Mouse (Mus musculus): Measurements from ENCODE around the gene Cyp2d11. TPM values are rescaled to one million over a fixed set of nuclear protein-coding genes. Genes with fewer than 3 reads are reported as not detected.
A peak's percentile ranks its signal among the peaks of the same experiment; 100 is the strongest.

The Cyp2d11 gene
- polyA plus RNA-seq, 1 experiment from 2014 or later: not detected

- Histone ChIP-seq H3K36me3 (no peaks in the 10 kb centered on the region), H3K4me2 (peak within 1 kb of the TSS; percentile 68), H3K9ac (replicated peaks) (peak within 1 kb of the TSS; percentile 56), H3K27ac (peak within 1 kb of the TSS; percentile 64), H3K9me3 (no peaks in the 10 kb centered on the region), H3K4me3 (replicated peaks) (peak within 1 kb of the TSS; percentile 49), H3K27me3 (no peaks in the 10 kb centered on the region; the same call in 1 of the 2 replicates), H3K4me1 (replicated peaks) (peaks cover 18% of the 10 kb centered on the region)
- WGBS: 1% methylated on average over 17 of the region's 24 CpGs
- peak; percentile 82 for ATAC-seq (ENCODE audit: insufficient number of reproducible peaks, insufficient read depth, low FRiP score, low TSS enrichment, low read depth)
Observed at GRCm38 (mm10) chr15:82379871-82380713, 13.7 kb downstream of the Cyp2d11 start, which contains the start of gene Cyp2d22. Gene Cyp2d22, minus strand, starts transcription at chr15:82380260.

- peak overlapping the region; percentile 49 for H3K4me3 ChIP-seq (replicated peaks)
- WGBS: 25% methylated on average over 7 of the region's 7 CpGs
Observed at GRCm38 (mm10) chr15:82379511-82379870, 14.3 kb downstream of the Cyp2d11 start.

GRCm38 (mm10) chr15:82378261-82379180 is 15.3 kb downstream of the Cyp2d11 start:
- ATAC-seq (ENCODE audit: insufficient number of reproducible peaks, insufficient read depth, low FRiP score, low TSS enrichment, low read depth): no peak
- H3K9me3 ChIP-seq: no peaks in the 10 kb centered on the region
- no peaks in the 10 kb centered on the region for H3K36me3 ChIP-seq
- H3K9ac ChIP-seq (replicated peaks): no peak overlapping the region
- H3K4me1 ChIP-seq (replicated peaks): peaks cover 18% of the 10 kb centered on the region
- no peaks in the 10 kb centered on the region; the same call in 1 of the 2 replicates for H3K27me3 ChIP-seq
- no peak overlapping the region for H3K4me2 ChIP-seq
- WGBS: 58% methylated on average over 15 of the region's 15 CpGs
- H3K4me3 ChIP-seq (replicated peaks): no peak overlapping the region
- no peak overlapping the region for H3K27ac ChIP-seq

More at GRCm38 (mm10) chr15:82379511-82379870, 14.3 kb downstream of the Cyp2d11 start:
- Histone ChIP-seq H3K27me3 (no peaks in the 10 kb centered on the region; the same call in 1 of the 2 replicates), H3K27ac (peak overlapping the region; percentile 64), H3K9me3 (no peaks in the 10 kb centered on the region), H3K36me3 (no peaks in the 10 kb centered on the region), H3K4me2 (peak overlapping the region; percentile 68), H3K9ac (replicated peaks) (peak overlapping the region; percentile 56), H3K4me1 (replicated peaks) (peaks cover 18% of the 10 kb centered on the region)
- peak; percentile 60; the same call in 1 of the 2 replicates for ATAC-seq (ENCODE audit: insufficient number of reproducible peaks, insufficient read depth, low FRiP score, low TSS enrichment, low read depth)

- no peak for ATAC-seq (ENCODE audit: insufficient number of reproducible peaks, insufficient read depth, low FRiP score, low TSS enrichment, low read depth)
- peaks cover 18% of the 10 kb centered on the region for H3K4me1 ChIP-seq (replicated peaks)
- 71% methylated on average over 5 of the region's 5 CpGs for WGBS
- H3K4me3 ChIP-seq (replicated peaks): no peak overlapping the region
- H3K27ac ChIP-seq: no peak overlapping the region
- H3K9ac ChIP-seq (replicated peaks): no peak overlapping the region
- no peaks in the 10 kb centered on the region for H3K9me3 ChIP-seq
- no peaks in the 10 kb centered on the region for H3K36me3 ChIP-seq
- no peak overlapping the region for H3K4me2 ChIP-seq
- no peaks in the 10 kb centered on the region; the same call in 1 of the 2 replicates for H3K27me3 ChIP-seq
Observed at GRCm38 (mm10) chr15:82377701-82378100, 16.1 kb downstream of the Cyp2d11 start.

GRCm38 (mm10) chr15:82376393-82377138 is 17.3 kb downstream of the Cyp2d11 start:
- ATAC-seq (ENCODE audit: insufficient number of reproducible peaks, insufficient read depth, low FRiP score, low TSS enrichment, low read depth): no peak
- 82% methylated on average over 17 of the region's 17 CpGs for WGBS
- no peak overlapping the region for H3K9ac ChIP-seq (replicated peaks)
- H3K27me3 ChIP-seq: no peaks in the 10 kb centered on the region; the same call in 1 of the 2 replicates
- H3K36me3 ChIP-seq: no peaks in the 10 kb centered on the region
- H3K27ac ChIP-seq: no peak overlapping the region
- no peaks in the 10 kb centered on the region for H3K9me3 ChIP-seq
- H3K4me2 ChIP-seq: no peak overlapping the region
- H3K4me1 ChIP-seq (replicated peaks): peaks cover 18% of the 10 kb centered on the region
- H3K4me3 ChIP-seq (replicated peaks): no peak overlapping the region

GRCm38 (mm10) chr15:82375855-82376254 is 18.0 kb downstream of the Cyp2d11 start:
- 89% methylated on average over 9 of the region's 9 CpGs for WGBS
- no peak overlapping the region for H3K4me3 ChIP-seq (replicated peaks)
- no peak overlapping the region for H3K4me2 ChIP-seq
- no peaks in the 10 kb centered on the region for H3K36me3 ChIP-seq
- H3K4me1 ChIP-seq (replicated peaks): peaks cover 15% of the 10 kb centered on the region
- H3K27ac ChIP-seq: no peak overlapping the region
- no peak overlapping the region for H3K9ac ChIP-seq (replicated peaks)
- no peak for ATAC-seq (ENCODE audit: insufficient number of reproducible peaks, insufficient read depth, low FRiP score, low TSS enrichment, low read depth)
- no peaks in the 10 kb centered on the region; the same call in 1 of the 2 replicates for H3K27me3 ChIP-seq
- H3K9me3 ChIP-seq: no peaks in the 10 kb centered on the region

- no peaks in the 10 kb centered on the region for H3K36me3 ChIP-seq
- no peak overlapping the region for H3K4me3 ChIP-seq (replicated peaks)
- no peak for ATAC-seq (ENCODE audit: insufficient number of reproducible peaks, insufficient read depth, low FRiP score, low TSS enrichment, low read depth)
- H3K4me2 ChIP-seq: no peak overlapping the region
- H3K27ac ChIP-seq: no peak overlapping the region
- no peaks in the 10 kb centered on the region for H3K9me3 ChIP-seq
- peaks cover 5% of the 10 kb centered on the region for H3K4me1 ChIP-seq (replicated peaks)
- H3K9ac ChIP-seq (replicated peaks): no peak overlapping the region
- WGBS: 86% methylated on average over 5 of the region's 5 CpGs
- no peaks in the 10 kb centered on the region; the same call in 1 of the 2 replicates for H3K27me3 ChIP-seq
Observed at GRCm38 (mm10) chr15:82374437-82374836, 19.4 kb downstream of the Cyp2d11 start.

GRCm38 (mm10) chr15:82372991-82373390 is 20.8 kb downstream of the Cyp2d11 start:
- 89% methylated on average over 5 of the region's 5 CpGs for WGBS
- Histone ChIP-seq H3K27me3 (no peaks in the 10 kb centered on the region), H3K27ac (no peak overlapping the region)

GRCm38 (mm10) chr15:82372446-82372845 is 21.4 kb downstream of the Cyp2d11 start:
- 88% methylated on average over 6 of the region's 6 CpGs for WGBS
- H3K27ac ChIP-seq: no peak overlapping the region
- no peaks in the 10 kb centered on the region for H3K27me3 ChIP-seq
- H3K4me2 ChIP-seq: no peak overlapping the region
- no peak for ATAC-seq (ENCODE audit: insufficient number of reproducible peaks, insufficient read depth, low FRiP score, low TSS enrichment, low read depth)
- H3K9ac ChIP-seq (replicated peaks): no peak overlapping the region
- H3K4me3 ChIP-seq (replicated peaks): no peak overlapping the region
- H3K9me3 ChIP-seq: no peaks in the 10 kb centered on the region
- H3K36me3 ChIP-seq: no peaks in the 10 kb centered on the region
- H3K4me1 ChIP-seq (replicated peaks): 0 out of 2 replicates have a peak, but pooled peaks cover 4% of the 10 kb centered on the region

More at GRCm38 (mm10) chr15:82372991-82373390, 20.8 kb downstream of the Cyp2d11 start:
- no peaks in the 10 kb centered on the region for H3K36me3 ChIP-seq
- no peak overlapping the region for H3K4me3 ChIP-seq (replicated peaks)
- ATAC-seq (ENCODE audit: insufficient number of reproducible peaks, insufficient read depth, low FRiP score, low TSS enrichment, low read depth): no peak
- no peaks in the 10 kb centered on the region for H3K9me3 ChIP-seq
- H3K9ac ChIP-seq (replicated peaks): no peak overlapping the region
- 0 out of 2 replicates have a peak, but pooled peaks cover 4% of the 10 kb centered on the region for H3K4me1 ChIP-seq (replicated peaks)
- H3K4me2 ChIP-seq: no peak overlapping the region

- Histone ChIP-seq H3K4me1 (replicated peaks) (no peaks in the 10 kb centered on the region), H3K4me3 (replicated peaks) (no peak overlapping the region), H3K27ac (no peak overlapping the region), H3K9me3 (no peaks in the 10 kb centered on the region), H3K36me3 (no peaks in the 10 kb centered on the region), H3K27me3 (no peaks in the 10 kb centered on the region), H3K9ac (replicated peaks) (no peak overlapping the region), H3K4me2 (no peak overlapping the region)
- ATAC-seq (ENCODE audit: insufficient number of reproducible peaks, insufficient read depth, low FRiP score, low TSS enrichment, low read depth): no peak
- WGBS: 96% methylated on average over 1 of the region's 1 CpGs
Observed at GRCm38 (mm10) chr15:82368851-82369250, 25.0 kb downstream of the Cyp2d11 start.

Data from limb, embryonic 12.5 days (tissue).